Mouse (Mus musculus) heart, embryonic 16.5 days (tissue): ENCODE results near the gene Zdhhc19. TPM values are rescaled to one million over a fixed set of nuclear protein-coding genes. Genes with fewer than 3 reads are reported as not detected.
A peak's percentile ranks its signal among the peaks of the same experiment; 100 is the strongest.

ENCODE experiments used
- ATAC-seq: fragments of 200-750 bp; cut with Nextera tagmentation; replicated peaks from 2 replicates; pipeline ENCODE4 v1.8.0; 2017; ENCODE audit warnings: moderate number of reproducible peaks; ENCODE audit not compliant: insufficient read depth, low FRiP score; ENCODE audit errors: extremely low read depth
- H3K27ac ChIP-seq: fragments of 300-500 bp; sonication (generic); 2 replicates; pipeline ENCODE4 v1.5.1; 2014; ENCODE audit warnings: mild to moderate bottlenecking, low read length, control low read depth, moderate library complexity
- H3K27me3 ChIP-seq: fragments of 300-500 bp; sonication (generic); 2 replicates; pipeline ENCODE4 v1.6.1; 2014; ENCODE audit warnings: low read length, mixed read lengths; ENCODE audit not compliant: control insufficient read depth, insufficient read depth
- H3K36me3 ChIP-seq: fragments of 300-500 bp; sonication (generic); 2 replicates; pipeline ENCODE4 v1.6.1; 2014; ENCODE audit not compliant: control insufficient read depth, insufficient read depth
- H3K4me1 ChIP-seq: fragments of 300-500 bp; sonication (generic); 2 replicates; pipeline ENCODE4 v1.6.1; 2014; ENCODE audit warnings: low read length, mixed read lengths; ENCODE audit not compliant: control insufficient read depth, insufficient read depth
- H3K4me2 ChIP-seq: fragments of 300-500 bp; sonication (generic); 2 replicates; pipeline ENCODE4 v1.6.1; 2014; ENCODE audit warnings: low read depth, mild to moderate bottlenecking, control low read depth, low read length
- H3K4me3 ChIP-seq: fragments of 300-500 bp; sonication (generic); 2 replicates; pipeline ENCODE4 v1.5.1; 2014; ENCODE audit warnings: mild to moderate bottlenecking, control low read depth, low read length
- H3K9ac ChIP-seq: fragments of 300-500 bp; sonication (generic); 2 replicates; pipeline ENCODE4 v1.6.1; 2014; ENCODE audit warnings: low read length, control low read depth
- H3K9me3 ChIP-seq: fragments of 300-500 bp; sonication (generic); replicated peaks from 2 replicates; pipeline ENCODE4 v1.6.1; 2016; ENCODE audit warnings: low read length; ENCODE audit not compliant: control insufficient read depth
- WGBS: fragments of 180-500 bp; shearing (Covaris S2); extraction: QIAGEN DNeasy Blood & Tissue Kit; methylation state at CpG from one replicate; pipeline ENCODE4 v1.1.7; 2014; 5-methylcytosine and 5-hydroxymethylcytosine counted together
- polyA plus RNA-seq: library from polyadenylated mRNA; unstranded; fragments of >200 nt; fragmentation: Nextera tagmentation; extraction: Ambion mirVana; gene quantifications from 2 replicates; pipeline ENCODE4 v1.2.1, GENCODE M21; 2015

Zdhhc19 gene
- polyA plus RNA-seq, 1 experiment from 2014 or later: not detected

GRCm38 (mm10) chr16:32501459-32501858 lies 5.4 kb downstream of the Zdhhc19 start:
- H3K27me3 ChIP-seq: peaks cover 5% of the 10 kb centered on the region
- no peak for ATAC-seq
- H3K4me3 ChIP-seq: no peak overlapping the region
- no peak overlapping the region for H3K27ac ChIP-seq
- WGBS: 69% methylated on average over 7 of the region's 7 CpGs
- 0 out of 2 replicates have a peak, but pooled peaks cover 4% of the 10 kb centered on the region for H3K4me1 ChIP-seq
- no peaks in the 10 kb centered on the region for H3K9me3 ChIP-seq
- H3K36me3 ChIP-seq: no peaks in the 10 kb centered on the region
- no peak overlapping the region for H3K9ac ChIP-seq
- no peak overlapping the region for H3K4me2 ChIP-seq

GRCm38 (mm10) chr16:32502621-32503335 lies 6.7 kb downstream of the Zdhhc19 start:
- H3K27me3 ChIP-seq: peaks cover 5% of the 10 kb centered on the region
- no peak overlapping the region for H3K4me2 ChIP-seq
- H3K4me3 ChIP-seq: no peak overlapping the region
- H3K4me1 ChIP-seq: peaks cover 6% of the 10 kb centered on the region
- no peak overlapping the region for H3K27ac ChIP-seq
- 86% methylated on average over 12 of the region's 12 CpGs for WGBS
- no peak overlapping the region for H3K9ac ChIP-seq
- no peaks in the 10 kb centered on the region for H3K36me3 ChIP-seq
- H3K9me3 ChIP-seq: no peaks in the 10 kb centered on the region
- no peak for ATAC-seq

- Histone ChIP-seq H3K27ac (no peak overlapping the region), H3K4me2 (no peak overlapping the region), H3K9ac (no peak overlapping the region), H3K4me1 (peaks cover 13% of the 10 kb centered on the region), H3K4me3 (no peak overlapping the region), H3K27me3 (peaks cover 5% of the 10 kb centered on the region), H3K36me3 (no peaks in the 10 kb centered on the region), H3K9me3 (no peaks in the 10 kb centered on the region)
- 79% methylated on average over 6 of the region's 6 CpGs for WGBS
- ATAC-seq: no peak
Measured at GRCm38 (mm10) chr16:32503633-32504032, 7.6 kb downstream of the Zdhhc19 start.

- Histone ChIP-seq H3K4me2 (no peak overlapping the region), H3K27me3 (peaks cover 2% of the 10 kb centered on the region; the same call in 1 of the 2 replicates), H3K27ac (no peak overlapping the region), H3K36me3 (no peaks in the 10 kb centered on the region), H3K4me3 (no peak overlapping the region), H3K9me3 (no peaks in the 10 kb centered on the region), H3K9ac (no peak overlapping the region), H3K4me1 (peaks cover 33% of the 10 kb centered on the region)
- no peak for ATAC-seq
- WGBS: 79% methylated on average over 8 of the region's 8 CpGs
Measured at GRCm38 (mm10) chr16:32506298-32506697, 10.2 kb downstream of the Zdhhc19 start.

- Histone ChIP-seq H3K27ac (no peak overlapping the region), H3K9me3 (no peaks in the 10 kb centered on the region), H3K9ac (no peak overlapping the region), H3K4me3 (no peak overlapping the region), H3K4me1 (peaks cover 35% of the 10 kb centered on the region), H3K4me2 (no peak overlapping the region), H3K27me3 (peaks cover 1% of the 10 kb centered on the region; the same call in 1 of the 2 replicates), H3K36me3 (no peaks in the 10 kb centered on the region)
- WGBS: 69% methylated on average over 7 of the region's 7 CpGs
- ATAC-seq: no peak
Measured at GRCm38 (mm10) chr16:32506868-32507267, 10.8 kb downstream of the Zdhhc19 start.

- Histone ChIP-seq H3K9me3 (no peaks in the 10 kb centered on the region), H3K27ac (no peak overlapping the region), H3K4me2 (no peak overlapping the region), H3K4me1 (peaks cover 35% of the 10 kb centered on the region), H3K36me3 (no peaks in the 10 kb centered on the region), H3K4me3 (no peak overlapping the region), H3K9ac (no peak overlapping the region), H3K27me3 (no peaks in the 10 kb centered on the region)
- no peak for ATAC-seq
- WGBS: 16% methylated on average over 9 of the region's 9 CpGs
Measured at GRCm38 (mm10) chr16:32507407-32507806, 11.3 kb downstream of the Zdhhc19 start.

- WGBS: 80% methylated on average over 5 of the region's 5 CpGs
- H3K4me1 ChIP-seq: peaks cover 35% of the 10 kb centered on the region
- H3K27me3 ChIP-seq: no peaks in the 10 kb centered on the region
- H3K9ac ChIP-seq: no peak overlapping the region
- no peak overlapping the region for H3K4me3 ChIP-seq
- H3K9me3 ChIP-seq: no peaks in the 10 kb centered on the region
- no peak overlapping the region for H3K4me2 ChIP-seq
- no peak for ATAC-seq
- H3K27ac ChIP-seq: no peak overlapping the region; the same call in 1 of the 2 replicates
- H3K36me3 ChIP-seq: no peaks in the 10 kb centered on the region
Measured at GRCm38 (mm10) chr16:32508035-32508434, 12.0 kb downstream of the Zdhhc19 start.

GRCm38 (mm10) chr16:32508506-32509065 lies 12.5 kb downstream of the Zdhhc19 start:
- Histone ChIP-seq H3K27ac (peak overlapping the region; percentile 86), H3K9me3 (no peaks in the 10 kb centered on the region), H3K4me2 (peak overlapping the region; percentile 11; the same call in 1 of the 2 replicates), H3K4me3 (no peak overlapping the region), H3K4me1 (peaks cover 35% of the 10 kb centered on the region), H3K27me3 (no peaks in the 10 kb centered on the region), H3K9ac (no peak overlapping the region), H3K36me3 (no peaks in the 10 kb centered on the region)
- WGBS: 42% methylated on average over 3 of the region's 3 CpGs
- ATAC-seq: no peak
